Mouse (Mus musculus): Measurements from ENCODE around the gene Azin2. TPM values are rescaled to one million over a fixed set of nuclear protein-coding genes. Genes with fewer than 3 reads are reported as not detected.
A peak's percentile ranks its signal among the peaks of the same experiment; 100 is the strongest.

The Azin2 gene
- 0.39 and 0.42 TPM in 2 replicates for total RNA-seq (2012; rRNA removed)
- polyA plus RNA-seq (2012; ENCODE audit: insufficient read depth in 1 of 2, insufficient read length in 2 of 2, low read depth in 1 of 2, low replicate concordance in 2 of 2, missing spikeins in 1 of 2), result 1 to 10 TPM in 1 of 2 experiments, not detected in 1; 2.3 TPM

- H3K9me3 ChIP-seq (replicated peaks; ENCODE audit: insufficient read depth, low read length), result no peaks in the 10 kb centered on the region
- no peaks in the 10 kb centered on the region for H3K36me3 ChIP-seq (ENCODE audit: control insufficient read depth in 1 of 2, insufficient read depth in 2 of 2, low read length in 2 of 2)
- H3K4me3 ChIP-seq (ENCODE audit: control insufficient read depth in 1 of 2, insufficient read depth in 1 of 2, low read depth in 2 of 2, low read length in 2 of 2), result peak within 1 kb of the TSS; percentile 68 to 72
- H3K4me1 ChIP-seq (ENCODE audit: control insufficient read depth in 1 of 2, insufficient read depth in 2 of 2, low read length in 2 of 2), result peaks cover 4% of the 10 kb centered on the region in 2 experiments; a peak in 3 of 4 replicates
- H3K9ac ChIP-seq (ENCODE audit: control insufficient read depth, low read depth, low read length, poor library complexity, severe bottlenecking), result peak within 1 kb of the TSS; percentile 72
- no peaks in the 10 kb centered on the region for H3K79me2 ChIP-seq (ENCODE audit: control insufficient read depth, insufficient read depth, low read length, poor library complexity)
- TF ChIP-seq MXI1 (IDR thresholded peaks at IDR 0.05; ENCODE audit: low read depth, low read length) (peak; percentile 36), SIN3A (IDR thresholded peaks at IDR 0.05; ENCODE audit: low read length) (peak; percentile 48; the same call in 1 of the 2 replicates), NELFE (IDR thresholded peaks at IDR 0.05; ENCODE audit: low read depth, low read length) (peak; percentile 40; the same call in 1 of the 2 replicates), ELF1 (IDR thresholded peaks at IDR 0.05; ENCODE audit: low read depth, low read length) (peak; percentile 69), BHLHE40 (IDR thresholded peaks at IDR 0.05; ENCODE audit: borderline replicate concordance, low read depth, low read length) (no peak), RAD21 (IDR thresholded peaks at IDR 0.05; ENCODE audit: low read depth, low read length) (no peak), MYB (IDR thresholded peaks at IDR 0.05; ENCODE audit: low read depth, low read length) (no peak), POLR2A (IDR thresholded peaks at IDR 0.05; ENCODE audit: control insufficient read depth in 1 of 2, insufficient read depth in 1 of 2, low read depth in 1 of 2, low read length in 2 of 2, poor library complexity in 1 of 2) (peak; percentile 39 to 50; a peak in 1 of 4 replicates), ZKSCAN1 (IDR thresholded peaks at IDR 0.05; ENCODE audit: low read depth, low read length) (no peak), MAZ (IDR thresholded peaks at IDR 0.05; ENCODE audit: low read depth, low read length) (peak; percentile 27; the same call in 1 of the 2 replicates), HCFC1 (IDR thresholded peaks at IDR 0.05; ENCODE audit: low read depth, low read length) (peak; percentile 41; the same call in 1 of the 2 replicates), MAX (IDR thresholded peaks at IDR 0.05; ENCODE audit: low read length) (no peak), NRF1 (IDR thresholded peaks at IDR 0.05; ENCODE audit: insufficient read depth, low read depth, low read length, poor library complexity, severe bottlenecking) (peak; percentile 71), USF1 (IDR thresholded peaks at IDR 0.05; ENCODE audit: low read depth, low read length) (no peak)
- peaks cover 0 to 9% of the 10 kb centered on the region in 2 experiments; a peak in 3 of 4 replicates for H3K27me3 ChIP-seq (ENCODE audit: control insufficient read depth in 1 of 2, insufficient read depth in 2 of 2, low read length in 2 of 2)
- H3K27ac ChIP-seq (ENCODE audit: control insufficient read depth, low read depth, low read length), result no peak within 1 kb of the TSS
- peak; percentile 90 for DNase-seq (ENCODE audit: low read depth, low spot score)
Measured at GRCm38 (mm10) chr4:128962029-128962925, at the start of gene Azin2. Gene Azin2 (minus strand): TSS chr4:128962442.

GRCm38 (mm10) chr4:129011604-129012121 lies 49.4 kb upstream of the Azin2 start:
- peak overlapping the region; percentile 82 for H3K27ac ChIP-seq (ENCODE audit: control insufficient read depth, low read depth, low read length)
- peak; percentile 75 for DNase-seq (ENCODE audit: low read depth, low spot score)
- no peaks in the 10 kb centered on the region for H3K27me3 ChIP-seq (ENCODE audit: control insufficient read depth in 1 of 2, insufficient read depth in 2 of 2, low read length in 2 of 2)
- no peaks in the 10 kb centered on the region for H3K79me2 ChIP-seq (ENCODE audit: control insufficient read depth, insufficient read depth, low read length, poor library complexity)
- peaks cover 21 to 50% of the 10 kb centered on the region in 2 experiments for H3K4me1 ChIP-seq (ENCODE audit: control insufficient read depth in 1 of 2, insufficient read depth in 2 of 2, low read length in 2 of 2)
- peaks cover 19 to 54% of the 10 kb centered on the region in 2 experiments for H3K36me3 ChIP-seq (ENCODE audit: control insufficient read depth in 1 of 2, insufficient read depth in 2 of 2, low read length in 2 of 2)
- H3K9ac ChIP-seq (ENCODE audit: control insufficient read depth, low read depth, low read length, poor library complexity, severe bottlenecking), result peak overlapping the region; percentile 28
- H3K9me3 ChIP-seq (replicated peaks; ENCODE audit: insufficient read depth, low read length), result no peaks in the 10 kb centered on the region
- H3K4me3 ChIP-seq (ENCODE audit: control insufficient read depth in 1 of 2, insufficient read depth in 1 of 2, low read depth in 2 of 2, low read length in 2 of 2), result no peak overlapping the region
- TF ChIP-seq GABPA (IDR thresholded peaks at IDR 0.05; ENCODE audit: low read depth, low read length) (no peak), ZMIZ1 (IDR thresholded peaks at IDR 0.05; ENCODE audit: low read depth, low read length) (no peak), MEF2A (IDR thresholded peaks at IDR 0.05; ENCODE audit: extremely low read depth, insufficient replicate concordance, low read depth, low read length, poor library complexity, severe bottlenecking) (no peak), RCOR1 (IDR thresholded peaks at IDR 0.05; ENCODE audit: low read depth, low read length) (peak; percentile 57; the same call in 1 of the 2 replicates), KAT2A (conservative IDR thresholded peaks at IDR 0.05; ENCODE audit: low read depth, low read length) (no peak), SMC3 (IDR thresholded peaks at IDR 0.05; ENCODE audit: low read depth, low read length) (no peak), SIN3A (IDR thresholded peaks at IDR 0.05; ENCODE audit: low read length) (peak; percentile 79), JUND (IDR thresholded peaks at IDR 0.05; ENCODE audit: low read depth, low read length) (no peak), MAFK (IDR thresholded peaks at IDR 0.05; ENCODE audit: borderline replicate concordance, low read depth, low read length) (no peak), TBP (IDR thresholded peaks at IDR 0.05; ENCODE audit: low read depth, low read length) (0 out of 2 replicates have a peak, but pooled peaks have one; percentile 28), TAL1 (IDR thresholded peaks at IDR 0.05; ENCODE audit: low read length) (peak; percentile 50), MXI1 (IDR thresholded peaks at IDR 0.05; ENCODE audit: low read depth, low read length) (peak; percentile 89), RAD21 (IDR thresholded peaks at IDR 0.05; ENCODE audit: low read depth, low read length) (no peak), EP300 (IDR thresholded peaks at IDR 0.05; ENCODE audit: low read depth in 1 of 2, low read length in 2 of 2) (peak; percentile 80 to 87), USF1 (IDR thresholded peaks at IDR 0.05; ENCODE audit: low read depth, low read length) (0 out of 2 replicates have a peak, but pooled peaks have one; percentile 7), POLR2AphosphoS2 (IDR thresholded peaks at IDR 0.05; ENCODE audit: low read length) (peak; percentile 65), ETS1 (IDR thresholded peaks at IDR 0.05; ENCODE audit: low read depth, low read length) (peak; percentile 90), TCF12 (IDR thresholded peaks at IDR 0.05; ENCODE audit: low read depth, low read length) (peak; percentile 84)

Data from MEL (cell line).